Mouse (Mus musculus): ENCODE measurements at regions not wholly inside any gene's neighbourhood (a gene's known extent, or its start where the extent isn't known, plus 50 kb on each side); places are given as distances from the start of the nearest gene placed in this dataset.

DNA sequence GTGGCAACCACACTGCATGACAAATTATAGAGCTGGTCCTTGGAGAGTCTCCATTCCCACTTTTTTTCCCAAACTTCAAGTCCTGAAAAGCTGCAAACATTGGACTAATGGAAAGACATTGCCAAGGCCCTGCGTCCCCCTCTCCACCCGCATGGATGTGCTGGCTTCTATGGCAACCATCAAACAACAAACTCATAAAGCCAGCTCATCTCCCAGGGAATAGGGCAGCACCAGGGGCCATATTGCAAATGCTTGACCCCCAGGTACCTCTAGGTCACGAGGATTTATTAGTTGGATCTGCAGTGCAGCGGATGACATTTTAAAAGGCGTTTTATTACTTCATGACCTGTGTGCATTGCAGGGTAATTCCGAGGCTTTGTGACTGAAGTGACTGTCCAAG lies 324.5 kb downstream of the Fam49a start:
- no peaks in the 10 kb centered on the region for H3K36me3 ChIP-seq
- ATAC-seq (replicated peaks; ENCODE audit: insufficient number of reproducible peaks, insufficient read depth, low FRiP score, low read depth) = no peak
- H3K27ac ChIP-seq = no peak overlapping the region
- peaks cover 11% of the 10 kb centered on the region for H3K4me1 ChIP-seq (replicated peaks)
- H3K27me3 ChIP-seq = no peaks in the 10 kb centered on the region
- H3K4me2 ChIP-seq = no peak overlapping the region
- no peaks in the 10 kb centered on the region for H3K9me3 ChIP-seq (replicated peaks)
- no peak overlapping the region for H3K9ac ChIP-seq
- WGBS = 89% methylated on average over 6 of the region's 6 CpGs
- no peak overlapping the region for H3K4me3 ChIP-seq

DNA sequence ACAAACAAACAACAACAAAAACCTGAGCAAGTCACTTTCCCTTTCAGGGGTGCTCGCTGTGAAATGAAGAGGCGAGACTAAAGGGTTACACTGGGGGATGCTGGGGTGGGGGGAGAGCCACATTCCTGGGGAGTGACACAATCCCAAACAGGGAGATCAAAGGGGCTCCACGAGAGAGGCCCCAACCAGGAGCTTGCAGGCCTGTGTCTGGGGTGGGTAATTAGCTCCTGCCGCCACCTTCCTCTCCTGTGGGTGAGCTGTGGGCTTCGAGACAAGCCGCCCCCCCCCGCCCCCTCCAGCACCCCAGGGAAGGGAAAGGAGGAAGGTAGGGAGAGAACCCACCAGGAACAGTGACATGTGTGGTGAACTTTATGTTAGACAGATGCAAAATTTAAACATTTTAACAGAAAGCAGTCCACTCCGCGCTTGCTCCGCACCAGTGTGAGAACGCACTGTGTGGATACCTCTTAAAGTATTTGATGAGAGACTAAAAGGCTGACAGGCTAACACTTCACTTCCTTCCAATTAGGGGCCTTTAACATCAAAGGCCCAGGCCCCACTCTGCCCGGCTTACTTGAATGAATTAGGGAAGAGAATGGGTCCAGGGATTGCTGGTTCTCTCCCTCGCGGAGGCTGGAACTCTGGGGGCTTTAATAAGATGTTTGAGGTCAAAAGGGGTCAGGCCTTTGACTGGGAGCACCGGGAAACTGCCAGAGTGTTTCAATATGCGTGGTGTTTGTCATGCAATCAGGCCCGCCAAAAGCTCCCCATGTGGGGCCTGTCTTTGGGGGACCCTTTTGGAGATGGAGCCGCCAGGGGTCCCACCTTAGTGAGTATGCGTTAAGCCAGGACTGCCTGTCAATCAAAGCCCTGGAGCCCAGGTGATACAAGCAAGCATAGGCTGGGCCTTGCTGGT lies 319.6 kb downstream of the Fam49a start:
- Histone ChIP-seq H3K4me3 (no peak overlapping the region), H3K9me3 (replicated peaks) (no peaks in the 10 kb centered on the region), H3K36me3 (no peaks in the 10 kb centered on the region), H3K4me1 (replicated peaks) (peaks cover 21% of the 10 kb centered on the region), H3K27me3 (no peaks in the 10 kb centered on the region), H3K4me2 (peak overlapping the region; percentile 28; the same call in 1 of the 2 replicates), H3K9ac (no peak overlapping the region), H3K27ac (peak overlapping the region; percentile 21; the same call in 1 of the 2 replicates)
- WGBS = 29% methylated on average over 18 of the region's 19 CpGs
- 0 out of 2 replicates have a peak, but pooled peaks have one; percentile 21 for ATAC-seq (replicated peaks; ENCODE audit: insufficient number of reproducible peaks, insufficient read depth, low FRiP score, low read depth)

DNA sequence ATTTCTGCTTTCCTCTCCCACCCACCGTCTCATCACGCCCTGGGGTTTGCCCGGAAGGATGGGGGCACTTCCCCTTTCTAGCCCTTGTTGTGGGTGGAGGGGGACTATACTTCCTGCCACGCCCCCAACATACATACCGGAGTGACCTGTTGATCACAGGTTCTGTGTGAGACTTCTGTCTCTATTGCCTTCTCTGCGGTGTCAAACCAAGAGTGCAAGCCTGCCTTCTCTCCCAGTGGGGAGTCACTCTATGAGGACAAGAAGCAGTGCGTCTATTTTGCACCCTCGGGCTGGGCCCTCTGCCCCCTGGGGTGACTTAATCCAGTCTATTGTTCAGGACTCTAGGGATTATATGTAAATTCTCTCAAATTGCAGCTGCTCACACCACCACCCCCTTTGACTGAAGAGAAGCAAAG lies 318.8 kb downstream of the Fam49a start:
- peaks cover 21% of the 10 kb centered on the region for H3K4me1 ChIP-seq (replicated peaks)
- peak overlapping the region; percentile 28; the same call in 1 of the 2 replicates for H3K4me2 ChIP-seq
- H3K36me3 ChIP-seq = no peaks in the 10 kb centered on the region
- no peak overlapping the region for H3K9ac ChIP-seq
- no peaks in the 10 kb centered on the region for H3K27me3 ChIP-seq
- 13% methylated on average over 8 of the region's 8 CpGs for WGBS
- ATAC-seq (replicated peaks; ENCODE audit: insufficient number of reproducible peaks, insufficient read depth, low FRiP score, low read depth) = no peak
- 0 out of 2 replicates have a peak overlapping the region, but pooled peaks have one; percentile 21 for H3K27ac ChIP-seq
- H3K4me3 ChIP-seq = no peak overlapping the region
- no peaks in the 10 kb centered on the region for H3K9me3 ChIP-seq (replicated peaks)

DNA sequence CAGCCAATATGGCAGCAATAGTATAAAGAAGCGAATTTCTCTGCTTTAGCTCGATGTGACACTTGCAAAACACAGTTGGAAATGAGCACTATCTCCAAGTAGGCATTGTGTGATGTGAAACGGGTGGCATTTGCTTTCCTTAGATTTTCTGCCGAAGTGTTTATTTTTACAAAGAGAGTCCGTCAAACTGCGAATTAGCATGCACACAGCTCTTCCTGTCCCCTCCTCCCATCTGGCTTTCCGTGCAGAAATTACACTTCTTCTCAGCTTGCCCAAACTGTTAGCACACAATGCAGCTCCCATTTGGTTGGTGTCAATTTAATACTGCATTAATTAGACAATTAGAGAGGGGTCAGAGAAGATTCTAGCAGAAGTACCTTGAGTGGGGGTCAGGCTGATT lies 316.3 kb downstream of the Fam49a start:
- 43% methylated on average over 7 of the region's 7 CpGs for WGBS
- no peaks in the 10 kb centered on the region for H3K27me3 ChIP-seq

DNA sequence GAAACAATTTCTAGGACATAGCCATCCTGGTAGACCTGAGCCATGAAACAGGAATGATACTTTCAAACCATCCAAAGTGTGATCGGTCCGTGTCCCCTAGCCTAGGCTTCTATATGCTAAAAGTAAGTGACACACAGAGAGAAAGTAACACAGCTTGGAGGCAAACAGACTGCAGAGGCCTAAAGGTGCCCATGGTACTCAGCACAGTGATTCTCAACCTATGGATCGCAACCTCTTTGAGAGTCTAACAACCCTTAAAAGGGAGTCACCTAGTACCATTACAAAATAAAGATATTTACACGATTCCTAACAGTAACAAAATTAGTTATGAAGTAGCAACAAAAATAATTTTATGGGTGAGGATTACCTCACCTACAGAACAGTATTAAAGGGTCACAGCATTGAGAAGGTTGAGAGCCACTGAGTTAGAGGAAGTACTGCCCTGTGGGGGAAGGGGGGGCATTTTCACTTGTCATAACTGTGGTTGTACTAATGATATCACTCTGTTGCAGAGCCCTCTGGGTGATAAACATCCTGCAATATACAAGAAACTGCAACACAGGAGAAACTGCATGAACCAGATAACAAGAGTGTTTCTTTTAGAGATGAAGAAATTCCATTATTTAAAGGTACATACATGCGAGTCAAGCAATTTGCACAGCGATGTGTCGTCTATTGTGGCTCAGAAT lies 308.8 kb downstream of the Fam49a start:
- no peaks in the 10 kb centered on the region for H3K9me3 ChIP-seq (replicated peaks)
- H3K4me1 ChIP-seq (replicated peaks) = no peaks in the 10 kb centered on the region
- H3K9ac ChIP-seq = no peak overlapping the region
- H3K4me3 ChIP-seq = no peak overlapping the region
- no peak for ATAC-seq (replicated peaks; ENCODE audit: insufficient number of reproducible peaks, insufficient read depth, low FRiP score, low read depth)
- WGBS = 90% methylated on average over 7 of the region's 7 CpGs
- no peak overlapping the region for H3K27ac ChIP-seq
- H3K4me2 ChIP-seq = no peak overlapping the region
- no peaks in the 10 kb centered on the region for H3K36me3 ChIP-seq
- H3K27me3 ChIP-seq = no peaks in the 10 kb centered on the region

More for the DNA sequence above, 316.3 kb downstream of the Fam49a start:
- Histone ChIP-seq H3K27ac (no peak overlapping the region), H3K9ac (no peak overlapping the region), H3K4me1 (replicated peaks) (peaks cover 21% of the 10 kb centered on the region), H3K9me3 (replicated peaks) (no peaks in the 10 kb centered on the region), H3K36me3 (no peaks in the 10 kb centered on the region), H3K4me2 (no peak overlapping the region), H3K4me3 (no peak overlapping the region)
- no peak for ATAC-seq (replicated peaks; ENCODE audit: insufficient number of reproducible peaks, insufficient read depth, low FRiP score, low read depth)

DNA sequence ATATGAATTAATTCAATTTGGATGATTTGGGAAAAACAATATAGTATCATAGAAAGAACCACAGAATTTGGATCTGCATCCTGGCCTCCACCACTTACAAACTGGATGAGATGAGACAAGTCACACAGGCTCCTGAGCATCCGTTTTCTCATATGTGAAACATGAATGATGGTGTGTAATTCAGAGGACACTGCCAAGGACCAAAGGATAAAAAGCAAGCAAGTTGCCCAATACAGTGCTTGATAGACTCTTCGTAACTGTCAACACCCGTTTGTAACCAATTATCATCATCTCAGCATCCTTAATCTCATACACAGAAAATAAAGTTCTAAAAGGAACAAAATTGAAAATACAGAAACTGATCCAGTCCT lies 305.8 kb downstream of the Fam49a start:
- Histone ChIP-seq H3K9me3 (replicated peaks) (no peaks in the 10 kb centered on the region), H3K36me3 (no peaks in the 10 kb centered on the region)

DNA sequence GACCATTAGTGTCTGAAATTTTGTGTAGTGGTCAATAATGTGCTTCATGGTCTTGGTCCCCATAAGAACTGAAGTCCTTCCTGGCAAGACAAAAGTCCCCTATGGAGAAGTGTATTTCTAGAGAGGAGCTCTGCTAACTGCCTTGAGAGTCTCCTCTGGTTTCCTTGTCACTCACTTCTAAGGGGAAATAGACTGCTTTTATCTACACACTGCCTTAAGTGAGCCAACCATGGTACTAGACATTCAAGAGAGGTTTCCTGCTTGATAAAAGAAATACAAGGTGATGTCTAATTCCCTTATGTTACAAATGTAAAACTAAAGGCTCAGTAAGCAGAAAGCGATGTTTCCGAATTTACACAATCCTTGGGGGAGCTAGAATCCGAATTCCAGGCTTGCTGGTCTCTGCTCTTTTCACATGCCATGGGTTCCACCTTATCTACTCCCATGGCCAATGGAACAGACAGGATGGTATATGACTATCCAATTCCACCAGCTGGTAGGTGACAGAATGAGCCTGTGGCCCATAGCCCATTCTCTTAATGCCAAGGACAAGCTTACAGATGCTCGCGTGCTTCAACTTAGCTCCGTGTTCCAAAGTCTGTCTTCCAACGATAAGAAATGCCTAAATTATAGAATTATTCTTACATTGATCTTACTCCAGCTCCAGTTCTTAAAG lies 305.3 kb downstream of the Fam49a start:
- no peak for ATAC-seq (replicated peaks; ENCODE audit: insufficient number of reproducible peaks, insufficient read depth, low FRiP score, low read depth)
- WGBS = 89% methylated on average over 7 of the region's 7 CpGs
- Histone ChIP-seq H3K9me3 (replicated peaks) (no peaks in the 10 kb centered on the region), H3K4me1 (replicated peaks) (no peaks in the 10 kb centered on the region), H3K9ac (no peak overlapping the region), H3K27ac (no peak overlapping the region), H3K27me3 (no peaks in the 10 kb centered on the region), H3K36me3 (no peaks in the 10 kb centered on the region), H3K4me3 (no peak overlapping the region), H3K4me2 (no peak overlapping the region)

More for the DNA sequence above, 305.8 kb downstream of the Fam49a start:
- ATAC-seq (replicated peaks; ENCODE audit: insufficient number of reproducible peaks, insufficient read depth, low FRiP score, low read depth) = no peak
- Histone ChIP-seq H3K4me1 (replicated peaks) (no peaks in the 10 kb centered on the region), H3K27ac (no peak overlapping the region), H3K27me3 (no peaks in the 10 kb centered on the region), H3K9ac (no peak overlapping the region), H3K4me3 (no peak overlapping the region), H3K4me2 (no peak overlapping the region)
- WGBS = 82% methylated on average over 3 of the region's 3 CpGs

DNA sequence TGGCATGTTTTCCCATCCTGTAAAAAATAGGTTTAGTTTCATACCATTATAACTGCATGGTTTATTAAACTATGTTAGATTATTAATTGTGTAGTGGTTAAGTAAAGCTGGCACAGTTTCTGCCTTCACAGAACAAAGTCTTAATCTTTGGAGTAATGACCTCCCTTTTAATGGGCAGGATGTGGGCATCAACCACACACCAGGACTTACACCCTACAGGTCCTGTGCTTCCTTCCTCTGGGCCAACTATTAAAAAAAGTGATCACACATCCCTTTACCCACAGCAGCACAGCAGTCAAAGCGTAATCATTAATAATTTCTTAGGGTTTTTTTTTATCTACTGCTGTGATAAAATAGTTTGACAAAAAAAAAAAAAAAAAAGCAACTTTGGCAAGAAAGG lies 300.3 kb downstream of the Fam49a start:
- ATAC-seq (replicated peaks; ENCODE audit: insufficient number of reproducible peaks, insufficient read depth, low FRiP score, low read depth) = no peak
- Histone ChIP-seq H3K27ac (no peak overlapping the region), H3K4me2 (no peak overlapping the region), H3K4me1 (replicated peaks) (no peaks in the 10 kb centered on the region), H3K27me3 (no peaks in the 10 kb centered on the region), H3K9ac (no peak overlapping the region), H3K36me3 (no peaks in the 10 kb centered on the region), H3K9me3 (replicated peaks) (no peaks in the 10 kb centered on the region), H3K4me3 (no peak overlapping the region)
- WGBS = 88% methylated on average over 1 of the region's 1 CpGs

DNA sequence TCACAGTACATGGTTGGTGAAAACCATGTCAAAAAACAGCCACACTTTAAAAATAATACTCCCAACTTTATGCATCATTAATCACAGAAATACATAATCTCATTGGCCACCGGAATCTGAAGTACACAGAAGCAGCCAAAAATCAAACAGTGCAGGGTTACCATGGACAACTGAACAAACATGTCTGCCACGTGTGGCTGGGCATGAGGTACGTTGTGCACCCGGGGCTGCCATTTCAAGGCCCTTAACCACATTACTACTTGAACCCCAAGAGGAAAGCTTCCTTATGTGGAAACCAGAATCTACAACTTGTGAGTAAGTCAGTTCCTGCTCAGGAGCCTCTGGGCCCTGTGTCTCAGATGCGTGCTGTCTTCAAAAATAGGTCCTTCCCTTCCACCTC lies 289.9 kb downstream of the Fam49a start:
- peaks cover 18% of the 10 kb centered on the region for H3K4me1 ChIP-seq (replicated peaks)
- no peaks in the 10 kb centered on the region for H3K9me3 ChIP-seq (replicated peaks)
- H3K36me3 ChIP-seq = no peaks in the 10 kb centered on the region
- ATAC-seq (replicated peaks; ENCODE audit: insufficient number of reproducible peaks, insufficient read depth, low FRiP score, low read depth) = no peak
- H3K4me2 ChIP-seq = no peak overlapping the region
- no peak overlapping the region for H3K4me3 ChIP-seq
- H3K9ac ChIP-seq = no peak overlapping the region
- 79% methylated on average over 5 of the region's 5 CpGs for WGBS
- H3K27ac ChIP-seq = no peak overlapping the region
- H3K27me3 ChIP-seq = no peaks in the 10 kb centered on the region

DNA sequence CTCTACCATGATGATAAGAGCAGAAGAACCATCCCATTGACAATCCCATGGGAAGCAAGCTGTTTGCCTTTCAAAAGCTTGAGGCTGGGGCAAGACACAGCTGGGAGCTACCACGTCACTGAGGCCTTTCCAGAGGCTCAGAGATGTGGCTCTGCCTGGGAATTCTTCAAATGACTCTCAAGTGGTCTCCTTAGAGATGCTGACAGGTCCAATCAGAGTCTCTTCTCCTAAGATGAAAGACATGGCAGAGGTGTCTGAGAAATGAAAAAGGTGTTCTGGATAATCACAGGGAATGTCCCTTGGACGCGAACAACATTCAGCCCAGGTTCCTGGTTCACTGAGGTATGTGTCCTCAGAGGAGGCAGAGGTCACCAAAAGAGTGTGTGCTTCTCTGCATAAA lies 287.7 kb downstream of the Fam49a start:
- no peaks in the 10 kb centered on the region for H3K9me3 ChIP-seq (replicated peaks)
- WGBS = 37% methylated on average over 3 of the region's 3 CpGs
- H3K9ac ChIP-seq = no peak overlapping the region
- H3K4me2 ChIP-seq = no peak overlapping the region
- no peak overlapping the region for H3K4me3 ChIP-seq
- H3K27me3 ChIP-seq = no peaks in the 10 kb centered on the region
- peak; percentile 58; the same call in 1 of the 2 replicates for ATAC-seq (replicated peaks; ENCODE audit: insufficient number of reproducible peaks, insufficient read depth, low FRiP score, low read depth)
- H3K36me3 ChIP-seq = no peaks in the 10 kb centered on the region
- H3K27ac ChIP-seq = peak overlapping the region; percentile 54; the same call in 1 of the 2 replicates
- H3K4me1 ChIP-seq (replicated peaks) = peaks cover 18% of the 10 kb centered on the region

DNA sequence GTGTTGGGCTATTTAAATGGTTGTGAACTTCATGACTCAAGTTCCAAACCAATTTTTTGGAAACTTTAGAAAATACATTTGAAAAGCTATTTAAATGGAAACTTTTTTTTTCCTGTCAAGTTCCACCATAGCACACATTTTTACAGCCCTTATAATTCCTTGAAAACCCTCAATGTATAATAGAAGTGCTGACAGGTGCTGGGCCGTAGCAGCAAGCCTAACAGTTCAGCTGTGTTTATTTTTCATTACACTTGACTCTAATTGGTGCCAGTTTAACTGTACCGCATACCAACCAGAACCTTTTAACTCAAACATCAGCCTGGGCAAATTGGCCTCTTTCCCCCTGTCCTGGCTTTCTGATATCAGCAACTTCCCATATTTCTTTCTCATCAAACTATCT lies 286.7 kb downstream of the Fam49a start:
- 49% methylated on average over 2 of the region's 2 CpGs for WGBS
- Histone ChIP-seq H3K27me3 (no peaks in the 10 kb centered on the region), H3K9me3 (replicated peaks) (no peaks in the 10 kb centered on the region), H3K4me1 (replicated peaks) (peaks cover 18% of the 10 kb centered on the region), H3K4me2 (no peak overlapping the region), H3K36me3 (no peaks in the 10 kb centered on the region), H3K27ac (0 out of 2 replicates have a peak overlapping the region, but pooled peaks have one; percentile 48), H3K4me3 (no peak overlapping the region), H3K9ac (no peak overlapping the region)
- ATAC-seq (replicated peaks; ENCODE audit: insufficient number of reproducible peaks, insufficient read depth, low FRiP score, low read depth) = no peak
